Mouse (Mus musculus): ENCODE measurements at regions not wholly inside any gene's neighbourhood (a gene's known extent, or its start where the extent isn't known, plus 50 kb on each side); places are given as distances from the start of the nearest gene placed in this dataset.

DNA sequence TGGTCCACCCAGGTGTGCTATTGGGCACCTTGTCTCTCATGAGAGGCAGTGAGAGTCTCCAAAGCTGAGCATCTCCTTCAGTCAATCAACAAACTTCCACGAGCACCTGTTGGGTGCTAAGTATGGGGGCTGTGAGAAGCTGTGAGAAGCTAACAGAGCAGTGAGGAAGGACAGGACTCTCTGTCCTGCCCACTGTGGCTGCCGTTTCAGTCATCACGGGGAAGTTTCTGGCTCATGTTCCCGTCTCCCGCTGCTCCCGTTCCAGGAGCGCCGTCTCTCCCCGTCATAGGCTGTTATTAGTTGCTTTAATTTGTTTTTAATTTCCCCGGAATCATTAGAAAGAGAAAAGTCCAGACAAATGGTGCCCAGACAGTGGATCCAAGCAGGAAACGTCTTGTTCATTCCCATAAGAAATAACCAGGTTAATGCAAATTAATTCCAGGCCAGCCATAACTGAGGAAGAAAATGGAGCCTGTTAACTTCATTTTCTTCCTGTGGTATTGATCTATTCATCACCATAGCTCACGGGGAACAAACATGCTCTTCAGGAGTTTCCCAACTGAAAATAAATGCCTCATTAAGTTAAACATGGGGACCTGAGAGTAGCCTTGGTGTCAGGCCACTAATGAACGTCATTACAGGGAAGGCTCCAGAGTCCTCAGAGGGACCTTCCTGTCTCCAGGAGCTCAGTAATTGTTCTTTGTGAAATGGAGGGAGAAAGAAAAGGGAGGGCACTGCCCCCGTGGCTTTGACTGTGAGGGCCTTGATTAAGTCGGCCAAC lies 70.3 kb downstream of the Matn1 start:
- no peak for DNase-seq

DNA sequence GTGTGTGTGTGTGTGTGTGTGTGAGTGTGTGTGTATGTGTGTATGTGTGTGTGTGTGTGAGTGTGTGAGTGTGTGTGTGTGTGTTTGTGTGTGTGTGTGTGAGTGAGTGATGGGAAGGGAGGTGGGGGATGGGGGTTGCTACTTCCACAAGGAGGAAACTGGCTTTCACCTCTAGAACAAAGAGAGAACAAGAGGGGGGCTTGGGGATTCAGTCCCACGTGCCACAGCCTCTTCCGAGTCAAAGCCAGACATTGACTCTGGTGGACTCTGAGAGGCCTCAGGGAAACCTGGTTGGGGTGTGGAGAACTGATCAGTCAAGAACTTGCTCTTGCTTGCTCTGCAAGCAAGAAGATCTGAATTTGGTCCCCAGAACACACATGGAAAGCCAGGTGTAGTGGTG lies 71.0 kb downstream of the Matn1 start:
- no peak for DNase-seq

DNA sequence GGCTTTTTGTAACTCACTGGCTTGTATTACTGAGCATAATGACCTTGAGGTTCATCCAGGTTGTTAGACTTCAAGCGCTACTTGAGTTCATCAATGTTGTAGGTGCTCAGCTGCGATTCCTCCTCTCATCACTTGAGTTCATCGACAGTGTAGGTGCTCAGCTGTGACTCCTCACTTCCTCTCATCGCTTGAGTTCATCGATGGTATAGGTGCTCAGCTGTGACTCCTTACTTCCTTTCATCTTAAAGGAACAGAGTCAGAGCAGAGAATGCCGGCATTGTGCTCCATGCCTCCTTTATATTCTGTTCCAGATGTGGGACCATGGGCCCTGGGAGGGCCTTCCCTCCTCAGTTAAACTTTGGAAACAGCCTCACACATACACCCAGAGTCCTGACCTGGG lies 79.4 kb downstream of the Matn1 start:
- no peak for DNase-seq

DNA sequence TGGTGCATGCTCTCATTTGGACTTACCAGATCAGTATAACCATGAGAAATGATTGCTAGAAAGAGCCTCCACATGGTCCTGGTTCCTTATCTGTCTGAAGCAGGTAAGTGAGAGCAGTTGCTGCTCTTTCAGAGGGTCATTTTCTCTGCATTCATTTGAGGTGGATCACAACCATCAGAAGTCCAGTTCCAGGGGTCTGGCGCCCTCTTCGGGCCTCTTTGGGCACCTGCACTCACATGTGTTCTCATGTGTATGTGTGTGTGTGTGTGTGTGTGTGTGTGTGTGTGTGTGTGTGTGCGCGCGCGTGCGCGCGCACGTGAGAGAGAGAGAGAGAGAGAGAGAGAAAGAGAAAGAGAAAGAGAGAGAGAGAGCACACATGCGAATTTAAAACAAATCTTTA lies 92.1 kb downstream of the Matn1 start:
- no peak for DNase-seq

DNA sequence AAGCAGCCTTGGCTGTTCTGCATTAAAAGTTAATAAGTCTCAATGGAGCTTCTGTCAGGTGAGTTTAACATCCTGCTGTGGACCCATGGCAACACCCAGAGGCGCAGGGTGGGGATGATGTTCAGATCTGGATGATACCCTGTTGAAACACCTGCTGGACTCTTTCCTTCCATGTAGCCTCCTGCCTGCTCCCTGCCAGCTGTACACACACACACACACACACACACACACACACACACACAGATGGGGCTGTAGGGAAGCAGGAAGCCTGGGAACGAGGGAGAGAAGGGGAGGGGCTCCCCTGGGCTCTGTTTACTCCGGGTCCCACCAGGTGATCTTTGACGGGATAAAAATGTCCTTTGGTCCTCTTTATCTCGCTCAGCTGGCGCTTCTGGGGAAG lies 93.0 kb downstream of the Matn1 start:
- no peak for DNase-seq

DNA sequence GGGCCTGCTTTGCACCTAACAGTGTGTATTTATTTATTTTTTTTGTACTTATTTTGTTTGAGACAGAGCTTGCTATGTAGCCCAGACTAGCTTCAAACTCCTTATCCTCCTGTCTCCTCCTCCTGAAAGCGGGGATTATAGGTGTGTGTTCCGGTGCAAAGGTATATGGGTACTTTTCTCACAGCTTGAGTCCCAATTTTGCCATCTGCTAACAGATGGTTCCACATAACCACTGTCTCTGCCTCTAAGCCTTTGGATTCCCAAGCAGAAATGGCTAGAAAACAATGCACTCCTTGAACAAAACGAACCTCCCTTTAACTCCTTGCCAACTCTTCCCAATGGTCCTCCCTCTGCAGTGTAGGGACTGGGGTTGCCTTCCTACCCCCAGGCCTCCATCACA lies 95.5 kb downstream of the Matn1 start:
- no peak for DNase-seq

DNA sequence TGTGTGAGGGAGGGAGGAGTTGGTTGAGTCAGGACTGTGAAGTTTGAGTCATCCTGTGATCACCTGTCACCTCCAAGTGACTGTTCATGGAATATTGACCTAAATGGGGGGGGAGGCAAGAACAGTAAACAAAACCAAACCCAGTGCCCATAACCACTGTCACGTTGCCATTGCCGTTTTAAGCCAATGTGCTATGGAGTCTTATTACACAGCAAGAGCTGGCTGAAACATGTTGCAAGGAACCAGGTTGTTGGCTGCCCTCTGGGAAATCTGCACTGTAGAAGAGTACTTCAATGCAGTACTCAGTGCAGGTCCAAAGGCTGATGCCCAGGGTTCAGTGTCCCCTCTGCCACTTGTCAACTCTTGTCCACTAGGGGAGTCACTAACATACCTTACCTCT lies 97.0 kb downstream of the Matn1 start:
- no peak for DNase-seq

DNA sequence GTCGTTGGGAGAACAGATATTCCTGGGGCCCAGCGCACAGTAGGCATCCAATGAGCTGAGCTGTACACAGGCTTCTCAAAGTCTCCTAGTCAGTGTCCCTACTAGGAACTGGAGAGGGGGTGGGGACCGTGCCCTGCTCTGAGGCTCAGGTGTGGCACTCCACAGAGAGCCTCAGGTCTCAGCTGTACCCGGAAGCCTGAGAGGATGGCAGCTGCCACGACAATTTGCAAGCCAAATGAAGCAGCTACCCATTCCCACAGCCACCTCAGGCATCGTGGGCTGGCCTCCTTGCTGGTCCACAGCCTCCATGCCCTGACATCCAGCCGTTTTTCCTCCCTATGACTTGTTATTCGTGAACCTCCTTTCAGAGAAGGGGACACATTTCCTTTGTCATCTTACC lies 101.9 kb downstream of the Matn1 start:
- no peak for DNase-seq

DNA sequence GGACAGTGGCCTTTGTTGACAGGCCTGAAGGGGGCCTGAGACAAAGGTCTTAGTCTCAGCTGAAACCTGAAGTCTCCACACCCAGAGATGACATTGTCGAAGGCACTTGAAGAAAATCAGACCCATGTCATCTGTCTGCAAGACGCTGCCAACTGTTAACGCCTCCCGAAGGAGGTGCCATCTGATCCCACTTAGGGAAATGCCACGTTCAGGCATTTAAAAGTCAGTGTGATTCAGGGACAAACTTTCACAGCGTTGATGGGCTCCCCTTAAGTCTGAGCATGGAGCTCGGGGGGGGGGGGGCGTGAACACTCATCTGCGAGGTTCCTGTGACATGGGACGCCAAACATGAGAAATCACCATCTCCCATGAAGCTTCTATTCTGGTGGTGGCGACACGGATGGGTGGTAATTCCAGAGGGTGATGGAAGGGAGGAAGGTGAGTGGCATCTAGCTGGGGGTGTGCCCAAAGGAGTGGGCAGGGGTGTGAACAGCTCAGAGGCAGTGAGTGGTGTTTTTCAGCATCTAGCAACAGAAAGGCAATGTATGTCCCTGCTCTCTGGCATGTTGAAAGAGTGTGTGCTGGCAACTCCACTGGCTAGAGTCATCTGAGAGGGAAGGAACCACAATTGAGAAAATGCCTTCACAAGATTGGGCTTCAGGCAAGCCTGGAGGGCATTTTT lies 102.9 kb downstream of the Matn1 start:
- DNase-seq: no peak

DNA sequence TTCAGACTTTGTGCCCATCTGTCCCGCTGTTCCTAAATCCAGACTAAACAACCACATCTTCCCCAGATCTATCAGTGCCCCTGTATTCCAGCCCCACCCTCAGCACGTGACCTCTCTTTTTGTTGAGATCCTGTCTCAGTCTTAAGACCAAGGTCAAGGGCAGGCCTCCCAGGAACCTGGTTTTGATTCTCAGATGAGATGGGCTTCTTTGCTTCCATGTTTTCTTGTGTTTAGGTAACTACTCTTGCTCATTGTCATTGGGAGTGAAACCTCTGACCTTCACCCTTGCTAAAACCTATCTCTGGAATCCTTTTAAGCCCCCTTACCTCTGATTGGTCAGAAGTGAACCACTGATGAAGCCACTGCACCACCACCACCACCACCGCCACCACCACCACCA lies 112.1 kb downstream of the Matn1 start:
- no peak for DNase-seq

DNA sequence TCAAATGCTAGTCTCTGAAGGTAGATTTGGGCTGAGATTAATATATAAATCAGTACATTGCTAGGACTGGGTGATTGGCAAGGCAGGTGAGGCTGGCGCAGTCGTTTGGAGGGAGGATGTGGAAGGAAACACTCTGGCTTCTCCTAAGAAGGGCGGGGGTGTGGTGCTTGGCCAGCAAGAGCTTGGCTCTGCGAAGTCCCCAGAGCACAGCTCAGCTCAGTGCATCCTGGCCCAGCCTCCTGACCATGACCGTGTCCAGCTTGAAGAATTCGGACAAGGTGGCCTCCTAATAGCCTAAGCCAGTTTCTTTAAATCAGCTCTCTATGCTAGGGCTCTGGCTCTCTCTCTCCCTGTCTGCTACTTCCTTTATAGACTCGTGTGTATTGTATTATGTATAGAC lies 115.4 kb downstream of the Matn1 start:
- DNase-seq: peak; percentile 6

DNA sequence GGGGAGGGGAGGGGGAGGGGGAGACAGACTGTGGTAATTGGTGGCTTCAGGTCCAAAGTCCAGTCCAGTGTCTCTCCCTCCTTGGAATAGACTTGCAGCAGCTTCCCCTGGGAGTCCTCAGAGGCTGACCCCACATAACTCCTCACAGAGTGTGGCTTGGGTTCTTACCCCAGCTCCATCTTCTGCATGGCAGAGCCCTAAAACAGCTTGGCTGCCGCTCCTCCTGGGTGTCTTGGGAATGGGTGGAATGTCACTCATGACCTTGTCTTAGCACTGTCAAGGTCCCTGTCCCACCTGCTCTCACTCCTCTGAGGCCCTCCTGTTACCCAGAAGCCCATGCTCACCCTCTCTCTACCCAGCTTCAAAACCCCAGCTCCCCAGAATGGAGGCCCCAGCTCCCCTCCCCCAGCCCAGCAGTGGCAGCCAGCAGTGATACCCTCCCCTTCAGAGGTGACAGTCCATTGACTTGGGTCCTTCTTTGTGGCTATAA lies 116.1 kb downstream of the Matn1 start:
- no peak for DNase-seq

DNA sequence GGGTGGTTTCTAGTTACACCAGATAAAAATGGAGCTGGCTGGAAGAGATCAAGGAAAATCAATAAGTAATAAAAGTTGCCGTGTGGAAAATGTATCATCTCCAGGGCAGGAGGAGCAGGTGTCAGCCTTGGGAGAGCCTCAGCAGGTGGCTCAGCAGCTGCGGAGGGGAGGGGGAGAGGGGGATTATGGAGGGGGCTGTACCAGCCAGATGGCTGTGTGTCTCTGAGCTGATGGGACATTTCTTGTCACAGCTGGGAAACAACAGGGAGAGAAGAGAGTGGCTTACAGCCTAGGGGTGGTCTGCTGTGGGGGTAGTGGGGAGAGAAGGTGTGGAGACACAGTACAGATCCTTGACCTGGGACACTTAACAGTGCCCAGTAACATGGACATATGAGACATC lies 116.5 kb downstream of the Matn1 start:
- DNase-seq: no peak

DNA sequence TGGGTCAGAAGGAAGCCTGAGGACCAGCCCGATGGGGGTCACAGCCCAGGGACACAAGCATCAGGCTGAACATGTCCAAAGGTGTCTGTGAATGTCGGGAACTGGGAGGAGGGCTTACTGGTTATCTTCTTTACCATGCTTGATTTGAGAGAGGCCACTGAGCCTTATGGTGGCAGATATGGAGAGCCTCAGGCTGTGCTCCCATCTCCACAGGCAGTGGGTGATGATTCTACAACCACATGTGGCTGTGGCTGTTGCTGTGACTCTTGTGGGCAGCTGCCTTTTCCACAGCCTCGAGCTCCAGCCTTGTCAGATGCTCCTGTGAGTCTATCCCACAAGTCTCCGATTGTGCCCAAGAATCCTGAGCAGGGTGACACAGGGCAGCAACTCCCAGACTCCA lies 118.4 kb downstream of the Matn1 start:
- no peak for DNase-seq

DNA sequence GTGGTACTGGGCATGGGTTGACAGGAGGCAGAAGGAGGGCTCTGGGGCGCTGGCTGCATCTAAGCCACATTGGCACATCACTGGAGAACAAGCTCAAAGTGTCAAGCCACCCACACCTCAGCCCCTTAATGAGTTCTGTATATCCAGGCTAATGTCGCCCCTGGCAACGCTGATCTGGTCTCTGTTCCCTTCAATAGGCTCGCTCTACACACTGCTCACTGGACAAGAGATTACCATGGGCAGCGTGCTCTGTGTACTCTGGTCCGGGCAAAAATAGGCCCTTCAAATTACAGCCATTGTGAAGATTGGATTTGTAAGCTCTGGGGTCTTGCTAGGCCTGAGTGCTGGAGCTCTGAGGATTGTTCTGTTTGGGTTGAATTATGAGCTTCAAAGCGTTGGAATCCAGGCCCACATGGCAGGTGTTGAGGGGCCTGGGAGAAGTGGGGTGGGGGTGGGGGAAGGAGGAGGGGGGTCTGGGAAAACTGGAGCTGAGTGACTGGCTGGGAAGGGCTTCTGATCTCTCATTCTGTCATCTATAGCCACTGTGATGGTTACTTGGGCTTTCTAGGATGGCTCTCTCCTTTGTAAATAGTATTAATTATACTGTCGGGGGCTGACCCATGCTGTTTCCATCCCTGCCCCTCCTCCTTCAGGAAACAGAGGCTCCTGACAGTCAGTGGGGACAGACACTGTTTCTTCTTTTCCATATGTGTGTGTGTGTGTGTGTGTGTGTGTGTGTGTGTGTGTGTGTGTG lies 122.2 kb downstream of the Matn1 start:
- no peak for DNase-seq

DNA sequence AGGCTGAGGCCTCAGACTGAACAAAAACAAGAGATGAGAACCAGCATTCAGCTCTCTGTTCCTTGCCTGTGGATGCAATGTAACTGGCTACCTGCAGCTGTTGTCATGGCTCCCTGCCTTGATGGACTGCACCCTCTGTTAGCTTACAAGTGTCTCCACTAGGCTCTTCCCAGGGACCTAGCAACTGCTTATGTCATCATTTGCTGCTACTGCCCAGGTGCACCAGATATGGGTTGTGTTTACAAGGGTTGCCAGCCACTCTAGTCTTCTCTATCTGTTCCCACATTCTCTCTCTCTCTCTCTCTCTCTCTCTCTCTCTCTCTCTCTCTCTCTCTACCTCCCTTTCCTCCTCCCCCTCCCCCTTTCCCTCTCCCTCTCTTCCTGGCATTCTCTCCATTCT lies 126.4 kb downstream of the Matn1 start:
- no peak for DNase-seq

DNA sequence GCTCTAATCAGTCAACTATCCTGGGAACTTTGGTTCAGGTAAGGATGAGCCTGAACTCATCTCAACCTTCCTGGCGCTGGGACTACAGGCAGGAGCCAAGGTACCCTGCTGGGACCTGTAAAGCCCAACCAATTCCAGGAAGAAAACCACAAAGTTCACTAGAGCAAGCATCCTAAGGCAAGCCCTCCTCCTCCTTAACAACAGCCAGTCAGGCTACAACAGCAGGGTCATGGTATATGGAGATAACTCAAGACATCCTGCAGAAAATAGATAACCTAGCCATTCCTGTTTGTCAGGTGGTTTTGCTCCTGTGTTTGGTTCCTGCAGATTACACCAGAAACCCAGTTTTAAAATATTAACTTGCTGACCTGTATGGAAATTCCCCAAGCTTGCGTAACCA lies 128.4 kb downstream of the Matn1 start:
- DNase-seq: no peak

DNA sequence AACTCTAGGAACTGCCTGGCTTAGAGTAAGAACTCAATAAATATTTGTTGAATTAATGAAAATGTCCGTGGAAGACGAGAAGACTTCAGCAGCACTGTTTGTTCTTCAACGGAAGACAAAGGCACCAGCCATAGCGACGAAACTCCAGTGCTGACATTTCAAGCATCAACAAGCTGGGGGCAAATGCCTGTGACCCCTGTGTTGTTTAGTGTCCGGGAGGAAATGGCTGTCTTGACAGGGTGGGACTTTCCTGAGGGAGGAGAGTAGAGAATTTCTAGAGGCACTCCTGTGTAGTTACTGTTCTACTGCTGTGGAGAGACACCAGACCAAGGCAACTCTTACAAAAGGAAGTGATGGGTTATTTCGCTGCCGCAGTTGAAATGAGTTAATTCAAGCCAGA lies 129.2 kb downstream of the Matn1 start:
- no peak for DNase-seq

DNA sequence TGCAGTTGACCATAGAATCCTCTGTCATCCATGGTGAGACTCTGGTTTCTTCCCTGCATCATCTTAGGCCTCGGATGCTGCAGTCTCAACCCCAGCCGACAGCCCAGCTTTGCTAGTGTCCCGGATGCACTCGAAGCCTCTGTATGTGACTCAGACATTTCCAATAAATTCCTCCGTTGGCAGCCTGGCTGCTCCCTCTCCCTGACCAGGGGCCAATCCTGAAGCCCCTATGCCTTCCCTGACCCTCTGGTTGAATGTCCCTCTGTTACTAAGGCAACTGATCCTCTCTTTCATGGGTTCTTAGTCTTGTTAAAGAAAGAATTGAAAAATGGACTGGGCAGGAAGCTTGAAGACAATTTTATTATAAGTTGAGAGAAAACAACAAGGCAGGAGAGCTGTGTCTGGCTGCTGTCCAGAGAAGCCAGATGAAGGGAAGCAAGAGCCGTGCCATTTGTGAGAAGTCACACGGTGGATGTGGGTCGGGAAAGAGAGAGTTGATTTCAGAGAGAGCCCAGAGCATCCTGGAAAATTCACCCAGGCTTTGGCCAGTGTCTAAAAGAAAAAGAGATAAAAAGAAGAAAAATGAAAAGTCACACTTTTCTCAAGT lies 131.2 kb downstream of the Matn1 start:
- DNase-seq: no peak

DNA sequence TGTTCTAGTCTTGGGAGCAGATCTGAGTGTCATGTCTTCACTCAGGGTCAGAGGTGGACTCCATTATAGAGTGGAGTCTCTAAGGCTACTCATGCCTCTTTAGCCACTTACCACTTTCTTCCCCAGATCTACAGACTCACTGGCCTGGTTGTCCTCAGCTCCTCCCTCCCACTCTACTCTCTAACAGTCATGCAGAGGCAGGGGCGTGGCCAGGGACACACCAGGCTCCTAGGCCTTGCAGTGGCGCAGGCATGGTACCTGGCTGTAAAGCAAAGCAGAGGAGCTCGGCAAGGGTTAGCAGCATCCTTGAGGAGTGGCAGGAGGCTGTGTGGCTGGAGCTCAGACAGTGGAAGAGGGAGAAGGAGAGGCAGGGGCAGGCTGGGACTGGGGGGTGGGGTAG lies 132.4 kb downstream of the Matn1 start:
- DNase-seq: no peak

DNA sequence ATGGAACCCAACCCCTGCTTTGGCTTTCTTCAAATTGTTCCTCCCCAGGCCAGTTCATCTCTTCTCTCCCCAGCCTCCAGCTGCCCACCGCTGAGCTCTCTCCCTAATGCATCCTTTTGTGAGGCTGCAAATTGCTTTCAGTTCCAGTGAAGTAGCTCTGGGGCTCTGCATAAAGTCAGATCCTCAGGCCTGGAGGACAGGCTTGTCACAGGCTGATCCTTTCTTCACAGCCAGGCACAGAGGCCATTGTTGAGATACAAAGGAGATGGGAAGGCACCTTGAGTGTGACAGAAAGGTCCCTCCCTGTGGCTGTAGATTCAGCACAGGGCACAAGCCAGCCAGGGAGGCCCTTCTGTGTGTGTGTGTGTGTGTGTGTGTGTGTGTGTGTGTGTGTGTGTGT lies 135.9 kb downstream of the Matn1 start:
- DNase-seq: no peak

DNA sequence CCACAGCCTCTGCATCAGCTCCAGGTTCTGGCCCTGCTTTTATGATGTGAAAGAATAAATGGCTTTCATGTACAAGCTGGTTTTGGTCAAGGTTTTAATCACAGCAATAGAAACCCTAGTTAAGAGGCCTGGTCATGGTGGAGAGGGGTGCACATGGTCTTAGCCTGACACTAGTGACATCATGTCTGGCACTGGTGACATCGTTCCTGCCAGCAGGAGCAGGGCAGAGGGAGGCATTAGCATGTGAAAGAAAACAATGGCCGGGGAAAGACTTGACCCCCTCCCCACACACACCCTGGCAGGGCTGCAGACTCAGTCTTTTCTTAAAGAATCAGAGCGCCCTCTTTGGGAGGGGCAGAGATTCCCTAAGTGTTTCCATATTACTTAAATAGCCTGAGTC lies 139.2 kb downstream of the Matn1 start:
- DNase-seq: no peak

DNA sequence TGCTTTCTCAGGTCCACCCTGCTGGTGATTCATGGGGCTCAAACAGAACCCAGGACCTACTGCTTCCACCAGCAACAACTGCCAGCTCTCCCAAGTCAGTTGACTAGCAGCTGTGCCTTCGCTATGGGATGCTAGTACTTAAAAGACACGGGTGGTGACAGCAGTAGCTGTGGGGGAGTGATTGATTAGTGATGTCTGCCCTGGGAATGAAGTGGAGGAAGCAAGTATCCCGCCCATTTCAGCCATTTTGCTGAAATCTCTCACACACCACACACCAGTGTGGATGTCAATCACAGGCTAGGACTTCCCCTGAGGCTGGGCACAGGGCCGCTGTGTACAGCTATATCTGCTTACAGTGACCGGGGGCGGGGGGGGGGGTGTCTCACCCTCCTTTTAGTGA lies 153.2 kb downstream of the Matn1 start:
- DNase-seq: no peak
